ENCODE assay signal across 10 mouse cellular contexts in the genomic region with DNA sequence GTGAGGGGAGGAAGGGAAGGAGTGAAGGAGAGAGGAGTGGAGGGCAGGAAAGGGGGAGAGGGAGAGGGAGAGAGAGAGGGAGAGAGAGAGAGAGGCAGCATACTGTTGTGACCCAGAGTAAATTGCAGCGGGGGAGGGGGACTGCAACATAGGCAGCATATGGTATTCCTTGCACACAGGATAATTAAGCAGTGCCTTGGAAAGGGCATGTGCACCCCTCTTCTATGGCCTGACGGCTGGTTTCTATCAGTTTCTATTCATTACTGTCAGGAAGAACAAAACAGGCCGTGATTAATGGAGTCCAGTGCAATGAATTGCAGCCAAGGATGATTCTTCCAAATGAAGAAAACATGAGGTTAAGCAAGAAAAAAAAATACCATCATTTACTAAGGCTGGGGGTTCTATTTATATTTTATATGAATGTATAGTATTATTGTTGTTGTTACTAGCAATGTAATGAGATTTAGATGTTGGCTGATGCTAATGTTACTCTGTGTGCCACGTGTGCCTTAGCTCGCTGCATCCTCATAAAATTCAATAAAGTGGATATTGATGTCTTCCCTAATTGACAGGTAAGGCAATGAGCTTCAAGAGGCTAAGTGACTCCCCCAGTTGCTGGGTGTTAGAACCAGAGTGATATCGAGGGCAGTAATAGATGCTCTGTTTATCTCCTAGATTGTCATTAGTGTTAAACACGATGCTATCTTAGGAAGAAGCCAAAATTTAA.
DNase-seq lines count a peak whose midpoint lies in the region; ATAC-seq and TF ChIP-seq lines count a peak whose summit lies in the region.
"Had no signal": no experiment of that assay in that cellular context is flagged by ENCODE, and none has a peak within 500 bp of the region (broad histone marks: within the 10 kb centered on the region; RNA-seq: fewer than 3 reads in every experiment).

No protein-coding gene starts in this region.

- no peaks in the 10 kb centered on the region for H3K27me3 ChIP-seq in embryonic facial prominence, embryonic 15.5 days
- H3K27me3 ChIP-seq in hindbrain, postnatal 0 days (ENCODE audit: insufficient read depth, low read length): no peaks in the 10 kb centered on the region
- no peaks in the 10 kb centered on the region for H3K27me3 ChIP-seq in neural tube, embryonic 14.5 days (ENCODE audit: control insufficient read depth, insufficient read depth, low read length)
- H3K27me3 ChIP-seq: megakaryocyte, embryonic 14.5 days had no signal

- 52% methylated on average over 7 of the region's 7 CpGs for WGBS in embryonic facial prominence, embryonic 15.5 days
- WGBS in hindbrain, postnatal 0 days: 42% methylated on average over 7 of the region's 7 CpGs
- WGBS in neural tube, embryonic 14.5 days: 27% methylated on average over 7 of the region's 7 CpGs

- H3K4me1 ChIP-seq in embryonic facial prominence, embryonic 15.5 days: no peaks in the 10 kb centered on the region; the same call in 1 of the 2 replicates
- no peaks in the 10 kb centered on the region for H3K4me1 ChIP-seq in hindbrain, postnatal 0 days (ENCODE audit: insufficient read depth, low read length)
- H3K4me1 ChIP-seq in neural tube, embryonic 14.5 days (ENCODE audit: control insufficient read depth, insufficient read depth, low read length): no peaks in the 10 kb centered on the region
- H3K4me1 ChIP-seq: megakaryocyte, embryonic 14.5 days had no signal

- no peak overlapping the region for H3K9ac ChIP-seq in embryonic facial prominence, embryonic 15.5 days
- no peak overlapping the region for H3K9ac ChIP-seq in hindbrain, postnatal 0 days (replicated peaks; ENCODE audit: low read length)
- no peak overlapping the region for H3K9ac ChIP-seq in neural tube, embryonic 14.5 days (replicated peaks; ENCODE audit: low read depth, low read length)

- intact Hi-C loops in left cerebral cortex, postnatal 4 days (cut with DNase I): no loop called here
- intact Hi-C loops in left cerebral cortex, postnatal 36 days (cut with DNase I): loop anchor here (5.0 kb wide), 1 partner anchor 94 kb away; no protein-coding TSS in a partner anchor

- no peaks in the 10 kb centered on the region for H3K36me3 ChIP-seq in embryonic facial prominence, embryonic 15.5 days
- H3K36me3 ChIP-seq in hindbrain, postnatal 0 days (ENCODE audit: insufficient read depth, low read length): no peaks in the 10 kb centered on the region
- H3K36me3 ChIP-seq in neural tube, embryonic 14.5 days (ENCODE audit: control insufficient read depth, insufficient read depth, low read length): no peaks in the 10 kb centered on the region

- TF ChIP-seq CTCF in hindbrain, postnatal 0 days (IDR thresholded peaks at IDR 0.05; ENCODE audit: low read depth): no peak

- peak; percentile 42 for DNase-seq in left cerebral cortex, postnatal 4 days
- DNase-seq in left cerebral cortex, postnatal 36 days (ENCODE audit: low spot score in 2 of 2): no peak
- DNase-seq in hindbrain, postnatal 0 days (ENCODE audit: low spot score): peak; percentile 36
- DNase-seq in ovary, postnatal 14 days (ENCODE audit: low spot score): no peak
- DNase-seq in B cell, adult 2 months: no peak
- DNase-seq: right cerebral cortex, postnatal 4 days had no signal

- H3K4me3 ChIP-seq in embryonic facial prominence, embryonic 15.5 days (replicated peaks): no peak overlapping the region
- no peak overlapping the region for H3K4me3 ChIP-seq in hindbrain, postnatal 0 days (ENCODE audit: low read length)
- H3K4me3 ChIP-seq in neural tube, embryonic 14.5 days (ENCODE audit: low read depth, low read length): no peak overlapping the region
- H3K4me3 ChIP-seq: erythroblast, embryonic 14.5 days; megakaryocyte, embryonic 14.5 days had no signal

- no peak overlapping the region for H3K27ac ChIP-seq in embryonic facial prominence, embryonic 15.5 days (replicated peaks)
- no peak overlapping the region for H3K27ac ChIP-seq in hindbrain, postnatal 0 days
- H3K27ac ChIP-seq in neural tube, embryonic 14.5 days (ENCODE audit: low read depth, low read length): no peak overlapping the region

- no peaks in the 10 kb centered on the region for H3K9me3 ChIP-seq in embryonic facial prominence, embryonic 15.5 days (replicated peaks)
- H3K9me3 ChIP-seq in hindbrain, postnatal 0 days (ENCODE audit: low read length): no peaks in the 10 kb centered on the region
- no peaks in the 10 kb centered on the region for H3K9me3 ChIP-seq in neural tube, embryonic 14.5 days (ENCODE audit: control insufficient read depth, low read length)

- ATAC-seq in embryonic facial prominence, embryonic 15.5 days (ENCODE audit: insufficient number of reproducible peaks, low FRiP score, low TSS enrichment, low read depth): peak; percentile 54
- no peak for ATAC-seq in hindbrain, postnatal 0 days
- ATAC-seq in neural tube, embryonic 14.5 days (ENCODE audit: low read depth): peak; percentile 81; the same call in 1 of the 2 replicates

- H3K4me2 ChIP-seq in embryonic facial prominence, embryonic 15.5 days (replicated peaks): no peak overlapping the region
- no peak overlapping the region for H3K4me2 ChIP-seq in hindbrain, postnatal 0 days (ENCODE audit: low read depth, low read length)
- no peak overlapping the region for H3K4me2 ChIP-seq in neural tube, embryonic 14.5 days (ENCODE audit: low read depth, low read length)

Comparison
In these comparisons a context has a peak if more than half of its experiments do, and no peak if none do; other contexts are left out.
1. DNase-seq: peak in left cerebral cortex, postnatal 4 days (single experiment) and hindbrain, postnatal 0 days (single experiment); none in left cerebral cortex, postnatal 36 days (0 of 2), ovary, postnatal 14 days (single experiment) and B cell, adult 2 months (0 of 2).